Mouse (Mus musculus) lung, postnatal 0 days (tissue): ENCODE measurements around the gene Ccr4. TPM values are rescaled to one million over a fixed set of nuclear protein-coding genes. Genes with fewer than 3 reads are reported as not detected.

Source experiments
- ATAC-seq: fragments of 200-750 bp; cut with Nextera tagmentation; 2 replicates; pipeline ENCODE4 v1.8.0; 2017; ENCODE audit warnings: moderate library complexity
- DNase-seq: peaks from one replicate; pipeline ENCODE4 v3.0.0-alpha.2; 2016; ENCODE audit warnings: low spot score
- H3K27ac ChIP-seq: fragments of 300-500 bp; sonication (generic); 2 replicates; pipeline ENCODE4 v1.5.1; 2014; ENCODE audit warnings: antibody characterized with exemption, mild to moderate bottlenecking, low read length, mixed read lengths
- H3K27me3 ChIP-seq: fragments of 300-500 bp; sonication (generic); replicated peaks from 2 replicates; pipeline ENCODE4 v1.6.1; 2014; ENCODE audit warnings: low read length, mixed read lengths; ENCODE audit not compliant: insufficient read depth
- H3K36me3 ChIP-seq: fragments of 300-500 bp; sonication (generic); 2 replicates; pipeline ENCODE4 v1.6.1; 2014; ENCODE audit warnings: low read length, mixed read lengths; ENCODE audit not compliant: insufficient read depth
- H3K4me1 ChIP-seq: fragments of 300-500 bp; sonication (generic); 2 replicates; pipeline ENCODE4 v1.6.1; 2014; ENCODE audit warnings: antibody characterized with exemption, low read depth, low read length, mixed read lengths; ENCODE audit not compliant: insufficient read depth
- H3K4me2 ChIP-seq: fragments of 300-500 bp; sonication (generic); replicated peaks from 2 replicates; pipeline ENCODE4 v1.6.1; 2014; ENCODE audit warnings: low read depth, mild to moderate bottlenecking, low read length, moderate library complexity, mixed read lengths
- H3K4me3 ChIP-seq: fragments of 300-500 bp; sonication (generic); 2 replicates; pipeline ENCODE4 v1.5.1; 2014; ENCODE audit warnings: low read depth, low read length
- H3K9ac ChIP-seq: fragments of 300-500 bp; sonication (generic); replicated peaks from 2 replicates; pipeline ENCODE4 v1.6.1; 2014; ENCODE audit warnings: low read depth, mild to moderate bottlenecking
- H3K9me3 ChIP-seq: fragments of 300-500 bp; sonication (generic); 2 replicates; pipeline ENCODE4 v1.6.1; 2016; ENCODE audit warnings: low read length, mixed read lengths
- CTCF ChIP-seq: IDR thresholded peaks from 2 replicates; pipeline ENCODE4 v1.5.1; 2016; ENCODE audit warnings: antibody characterized with exemption, mild to moderate bottlenecking
- EP300 ChIP-seq: IDR thresholded peaks from 2 replicates; pipeline ENCODE4 v1.6.1; 2016; ENCODE audit warnings: antibody characterized with exemption, mild to moderate bottlenecking, control low read depth
- WGBS: fragments of 180-500 bp; shearing (Covaris S2); extraction: QIAGEN DNeasy Blood & Tissue Kit; methylation state at CpG from one replicate; pipeline ENCODE4 v1.1.7; 2014; 5-methylcytosine and 5-hydroxymethylcytosine counted together
- polyA plus RNA-seq: library from polyadenylated mRNA; unstranded; fragments of >200 nt; fragmentation: Nextera tagmentation; extraction: Ambion mirVana; gene quantifications from 2 replicates; pipeline ENCODE4 v1.2.1, GENCODE M21; 2015

Ccr4 gene
- polyA plus RNA-seq, 1 experiment from 2014 or later: not detected

- Histone ChIP-seq H3K4me3 (no peak overlapping the region), H3K36me3 (peaks cover 6% of the 10 kb centered on the region; the same call in 1 of the 2 replicates), H3K9me3 (no peaks in the 10 kb centered on the region), H3K9ac (no peak overlapping the region), H3K4me1 (no peaks in the 10 kb centered on the region), H3K4me2 (no peak overlapping the region), H3K27me3 (no peaks in the 10 kb centered on the region), H3K27ac (no peak overlapping the region)
- TF ChIP-seq CTCF: no peak
- no peak for TF ChIP-seq EP300
- ATAC-seq (no peak), DNase-seq (no peak)
- 96% methylated on average over 4 of the region's 4 CpGs for WGBS
These were observed 36.0 kb downstream of the Ccr4 start for GRCm38 (mm10) chr9:114468701-114469100.

GRCm38 (mm10) chr9:114468217-114468616 lies 36.5 kb downstream of the Ccr4 start:
- Histone ChIP-seq H3K27ac (no peak overlapping the region), H3K9ac (no peak overlapping the region), H3K4me1 (no peaks in the 10 kb centered on the region), H3K36me3 (peaks cover 6% of the 10 kb centered on the region; the same call in 1 of the 2 replicates), H3K27me3 (no peaks in the 10 kb centered on the region), H3K4me3 (no peak overlapping the region), H3K9me3 (no peaks in the 10 kb centered on the region), H3K4me2 (no peak overlapping the region)
- no peak for ATAC-seq
- TF ChIP-seq EP300: no peak
- TF ChIP-seq CTCF: no peak
- DNase-seq: no peak
- 80% methylated on average over 5 of the region's 5 CpGs for whole genome bisulfite sequencing

- WGBS: 77% methylated on average over 7 of the region's 7 CpGs
- H3K9ac ChIP-seq: no peak overlapping the region
- no peak overlapping the region for H3K27ac ChIP-seq
- no peak for TF ChIP-seq CTCF
- TF ChIP-seq EP300: no peak
- peaks cover 6% of the 10 kb centered on the region; the same call in 1 of the 2 replicates for H3K36me3 ChIP-seq
- no peak for ATAC-seq
- no peaks in the 10 kb centered on the region for H3K4me1 ChIP-seq
- no peak overlapping the region for H3K4me2 ChIP-seq
- no peak for DNase-seq
- H3K9me3 ChIP-seq: no peaks in the 10 kb centered on the region
- no peaks in the 10 kb centered on the region for H3K27me3 ChIP-seq
- H3K4me3 ChIP-seq: no peak overlapping the region
These were observed 37.8 kb downstream of the Ccr4 start for GRCm38 (mm10) chr9:114466871-114467270.

- Histone ChIP-seq H3K4me2 (no peak overlapping the region), H3K27ac (no peak overlapping the region), H3K4me3 (no peak overlapping the region), H3K4me1 (no peaks in the 10 kb centered on the region), H3K9ac (no peak overlapping the region), H3K9me3 (no peaks in the 10 kb centered on the region), H3K27me3 (no peaks in the 10 kb centered on the region), H3K36me3 (peaks cover 6% of the 10 kb centered on the region; the same call in 1 of the 2 replicates)
- DNase-seq (no peak), ATAC-seq (no peak)
- TF ChIP-seq CTCF: no peak
- TF ChIP-seq EP300: no peak
- 56% methylated on average over 6 of the region's 6 CpGs for WGBS
These were observed 39.3 kb downstream of the Ccr4 start for GRCm38 (mm10) chr9:114465442-114465841.

- Histone ChIP-seq H3K4me1 (no peaks in the 10 kb centered on the region), H3K4me3 (no peak overlapping the region), H3K9me3 (no peaks in the 10 kb centered on the region), H3K27ac (no peak overlapping the region), H3K9ac (no peak overlapping the region), H3K4me2 (no peak overlapping the region), H3K27me3 (no peaks in the 10 kb centered on the region), H3K36me3 (peaks cover 6% of the 10 kb centered on the region; the same call in 1 of the 2 replicates)
- WGBS: 90% methylated on average over 7 of the region's 7 CpGs
- TF ChIP-seq EP300 (no peak), CTCF (no peak)
- no peak for ATAC-seq
- DNase-seq: no peak
These were observed 42.1 kb downstream of the Ccr4 start for GRCm38 (mm10) chr9:114462569-114462968.

- TF ChIP-seq CTCF: no peak
- TF ChIP-seq EP300: no peak
- no peaks in the 10 kb centered on the region for H3K9me3 ChIP-seq
- no peak for ATAC-seq
- 81% methylated on average over 3 of the region's 3 CpGs for WGBS
- no peak overlapping the region for H3K4me3 ChIP-seq
- no peak for DNase-seq
- no peaks in the 10 kb centered on the region for H3K4me1 ChIP-seq
- H3K36me3 ChIP-seq: peaks cover 13% of the 10 kb centered on the region; the same call in 1 of the 2 replicates
- no peak overlapping the region for H3K27ac ChIP-seq
- no peak overlapping the region for H3K4me2 ChIP-seq
- H3K9ac ChIP-seq: no peak overlapping the region
- H3K27me3 ChIP-seq: no peaks in the 10 kb centered on the region
These were observed 46.3 kb downstream of the Ccr4 start for GRCm38 (mm10) chr9:114458436-114458835.

- TF ChIP-seq EP300 (no peak), CTCF (no peak)
- H3K4me2 ChIP-seq: no peak overlapping the region
- H3K4me1 ChIP-seq: no peaks in the 10 kb centered on the region
- H3K9me3 ChIP-seq: no peaks in the 10 kb centered on the region
- no peak overlapping the region for H3K9ac ChIP-seq
- no peaks in the 10 kb centered on the region for H3K27me3 ChIP-seq
- H3K4me3 ChIP-seq: no peak overlapping the region
- peaks cover 13% of the 10 kb centered on the region; the same call in 1 of the 2 replicates for H3K36me3 ChIP-seq
- WGBS: 76% methylated on average over 2 of the region's 2 CpGs
- no peak overlapping the region for H3K27ac ChIP-seq
- ATAC-seq: no peak
- DNase-seq: no peak
These were observed 49.3 kb downstream of the Ccr4 start for GRCm38 (mm10) chr9:114455420-114455819.
